Mouse (Mus musculus) limb, embryonic 14.5 days (tissue): ENCODE data around the gene Ubap2l. TPM values are rescaled to one million over a fixed set of nuclear protein-coding genes. Genes with fewer than 3 reads are reported as not detected.

Experiments
- ATAC-seq: fragments of 200-750 bp; cut with Nextera tagmentation; 2 replicates; pipeline ENCODE4 v1.8.0; 2017; ENCODE audit warnings: low read depth, moderate number of reproducible peaks, moderate TSS enrichment; ENCODE audit not compliant: low FRiP score
- DNase-seq: peaks from one replicate; pipeline ENCODE4 v3.0.0-alpha.2; 2015; ENCODE audit warnings: low spot score
- H3K27ac ChIP-seq: fragments of 300-500 bp; sonication (generic); replicated peaks from 2 replicates; pipeline ENCODE4 v1.5.1; 2014; ENCODE audit warnings: low read depth, mild to moderate bottlenecking, low read length, moderate library complexity, mixed read lengths
- H3K27me3 ChIP-seq: fragments of 300-500 bp; sonication (generic); 2 replicates; pipeline ENCODE4 v1.6.1; 2014; ENCODE audit warnings: low read length, mixed read lengths; ENCODE audit not compliant: control insufficient read depth, insufficient read depth
- H3K36me3 ChIP-seq: fragments of 300-500 bp; sonication (generic); 2 replicates; pipeline ENCODE4 v1.6.1; 2014; ENCODE audit warnings: mild to moderate bottlenecking, low read length, moderate library complexity, mixed read lengths; ENCODE audit not compliant: control insufficient read depth, insufficient read depth
- H3K4me1 ChIP-seq: fragments of 300-500 bp; sonication (generic); 2 replicates; pipeline ENCODE4 v1.6.1; 2014; ENCODE audit warnings: antibody characterized with exemption, low read length, mixed read lengths; ENCODE audit not compliant: control insufficient read depth, insufficient read depth
- H3K4me2 ChIP-seq: fragments of 300-500 bp; sonication (generic); replicated peaks from 2 replicates; pipeline ENCODE4 v1.6.1; 2014; ENCODE audit warnings: low read depth, mild to moderate bottlenecking, low read length, moderate library complexity; ENCODE audit not compliant: severe bottlenecking
- H3K4me3 ChIP-seq: fragments of 300-500 bp; sonication (generic); replicated peaks from 2 replicates; pipeline ENCODE4 v1.5.1; 2014; ENCODE audit warnings: low read length
- H3K9ac ChIP-seq: fragments of 300-500 bp; sonication (generic); 2 replicates; pipeline ENCODE4 v1.6.1; 2014; ENCODE audit warnings: mild to moderate bottlenecking, low read depth, low read length, moderate library complexity; ENCODE audit not compliant: severe bottlenecking
- H3K9me3 ChIP-seq: fragments of 300-500 bp; sonication (generic); 2 replicates; pipeline ENCODE4 v1.6.1; 2016; ENCODE audit warnings: low read length; ENCODE audit not compliant: control insufficient read depth
- POLR2A ChIP-seq: fragments of 200-500 bp; IDR thresholded peaks from 2 replicates; pipeline ENCODE4 v1.8.0; 2012; ENCODE audit warnings: inconsistent platforms, mild to moderate bottlenecking, moderate library complexity, borderline replicate concordance; ENCODE audit not compliant: insufficient read depth, insufficient read length; ENCODE audit errors: extremely low read depth
- WGBS: fragments of 180-500 bp; shearing (Covaris S2); extraction: QIAGEN DNeasy Blood & Tissue Kit; methylation state at CpG from one replicate; pipeline ENCODE4 v1.1.7; 2014; 5-methylcytosine and 5-hydroxymethylcytosine counted together
- polyA plus RNA-seq, 2 experiments: library from polyadenylated mRNA; depleted of rRNA in 1 of 2; stranded (reverse) in 1 of 2; unstranded in 1 of 2; fragments of >200 nt; fragmentation: Nextera tagmentation in 1 of 2; extraction: Ambion mirVana in 1 of 2; gene quantifications; 2 replicates each; pipeline versions ENCODE4 v1.2.1 to v1.2.3; 2012 to 2014

Ubap2l gene
- polyA plus RNA-seq, 2 experiments: 205 to 214 TPM

DNA sequence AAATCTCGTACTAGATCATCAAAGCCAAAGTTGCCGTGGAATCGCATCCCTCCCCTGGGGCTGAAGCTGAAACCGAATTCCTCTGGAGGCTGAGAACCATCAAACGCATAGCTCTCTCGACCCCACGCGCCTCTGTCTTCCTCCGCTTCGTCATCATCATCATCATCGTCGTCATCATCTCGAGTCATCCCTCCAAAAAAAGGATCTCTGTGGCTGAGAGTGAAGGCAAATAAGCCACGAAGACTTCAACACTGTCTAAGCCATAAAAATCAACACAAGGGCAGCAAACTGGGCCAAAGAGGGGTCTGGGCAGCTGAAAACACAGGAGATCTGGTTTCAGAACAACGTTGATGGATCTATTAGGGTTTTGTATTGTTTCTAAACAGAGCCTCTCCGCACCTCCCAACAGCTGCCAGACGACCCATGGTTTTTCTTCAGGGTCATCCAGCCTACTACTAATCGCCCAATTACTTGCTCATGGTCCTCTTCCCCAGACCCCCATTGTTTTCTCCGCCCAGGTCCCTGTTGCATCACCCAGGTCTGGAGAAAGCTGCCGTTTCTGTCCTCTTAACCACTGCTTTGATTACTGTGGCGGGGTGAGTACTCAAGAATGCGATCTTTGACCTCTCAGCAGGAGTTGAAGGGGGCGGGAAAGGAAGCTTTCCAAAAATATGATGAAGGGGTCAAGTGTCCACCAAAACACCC is 54.5 kb downstream of the Ubap2l start:
- DNase-seq: no peak

GRCm38 (mm10) chr3:89994807-89995515 is 57.5 kb downstream of the Ubap2l start:
- Histone ChIP-seq H3K4me2 (no peak overlapping the region), H3K27me3 (no peaks in the 10 kb centered on the region), H3K4me1 (peaks cover 11% of the 10 kb centered on the region), H3K9me3 (no peaks in the 10 kb centered on the region), H3K9ac (no peak overlapping the region), H3K36me3 (peaks cover 29% of the 10 kb centered on the region), H3K27ac (no peak overlapping the region), H3K4me3 (no peak overlapping the region)
- ATAC-seq (no peak), DNase-seq (no peak)
- TF ChIP-seq POLR2A: no peak
- WGBS: 91% methylated on average over 5 of the region's 5 CpGs

More for the DNA sequence above, 54.5 kb downstream of the Ubap2l start:
- WGBS: 3% methylated on average over 20 of the region's 23 CpGs
- Histone ChIP-seq H3K27ac (peak overlapping the region; percentile 94), H3K4me1 (peaks cover 12% of the 10 kb centered on the region), H3K9me3 (no peaks in the 10 kb centered on the region), H3K36me3 (peaks cover 56% of the 10 kb centered on the region), H3K4me2 (peak overlapping the region; percentile 82), H3K27me3 (no peaks in the 10 kb centered on the region), H3K9ac (peak overlapping the region; percentile 78), H3K4me3 (peak overlapping the region; percentile 79)
- TF ChIP-seq POLR2A: 0 out of 2 replicates have a peak, but pooled peaks have one; percentile 5
- no peak; the same call in 1 of the 2 replicates for ATAC-seq

DNA sequence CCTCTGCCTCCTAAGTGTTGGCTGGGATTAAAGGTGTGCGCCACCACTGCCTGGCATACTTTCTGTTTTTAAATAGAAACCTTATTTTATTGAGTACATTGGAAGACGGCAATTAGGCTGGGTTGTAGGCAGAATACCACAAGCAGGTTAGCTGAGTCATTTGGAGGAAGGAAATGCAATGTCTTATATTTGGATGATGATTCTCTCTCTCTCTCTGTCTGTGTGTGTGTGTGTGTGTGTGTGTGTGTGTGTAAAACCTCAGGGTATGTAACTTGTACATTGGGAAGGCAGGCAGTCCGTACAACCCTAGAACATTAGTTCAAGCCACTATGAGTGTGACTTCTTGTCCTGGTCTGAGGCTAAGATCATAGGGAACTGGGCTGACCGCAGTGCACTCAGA is 64.6 kb downstream of the Ubap2l start:
- 0 out of 2 replicates have a peak, but pooled peaks cover 3% of the 10 kb centered on the region for H3K36me3 ChIP-seq
- no peak overlapping the region for H3K27ac ChIP-seq
- no peak overlapping the region for H3K4me3 ChIP-seq
- no peak for ATAC-seq
- no peaks in the 10 kb centered on the region for H3K27me3 ChIP-seq
- no peak overlapping the region for H3K9ac ChIP-seq
- whole genome bisulfite sequencing: 87% methylated on average over 4 of the region's 4 CpGs
- no peak for TF ChIP-seq POLR2A
- H3K4me1 ChIP-seq: no peaks in the 10 kb centered on the region
- DNase-seq: no peak
- no peaks in the 10 kb centered on the region for H3K9me3 ChIP-seq
- no peak overlapping the region for H3K4me2 ChIP-seq

- H3K27ac ChIP-seq: no peak overlapping the region
- H3K27me3 ChIP-seq: no peaks in the 10 kb centered on the region
- H3K36me3 ChIP-seq: 0 out of 2 replicates have a peak, but pooled peaks cover 1% of the 10 kb centered on the region
- TF ChIP-seq POLR2A: no peak
- no peak overlapping the region for H3K9ac ChIP-seq
- ATAC-seq (no peak), DNase-seq (no peak)
- H3K4me1 ChIP-seq: no peaks in the 10 kb centered on the region
- no peak overlapping the region for H3K4me3 ChIP-seq
- 60% methylated on average over 3 of the region's 3 CpGs for WGBS
- no peaks in the 10 kb centered on the region for H3K9me3 ChIP-seq
- no peak overlapping the region for H3K4me2 ChIP-seq
Measured at GRCm38 (mm10) chr3:89987211-89987610, 65.2 kb downstream of the Ubap2l start.

- no peak for DNase-seq
- TF ChIP-seq POLR2A: no peak
- no peak overlapping the region for H3K4me3 ChIP-seq
- H3K27me3 ChIP-seq: no peaks in the 10 kb centered on the region
- no peak overlapping the region for H3K4me2 ChIP-seq
- no peaks in the 10 kb centered on the region for H3K9me3 ChIP-seq
- H3K4me1 ChIP-seq: no peaks in the 10 kb centered on the region
- 78% methylated on average over 5 of the region's 5 CpGs for WGBS
- no peak overlapping the region for H3K27ac ChIP-seq
- H3K9ac ChIP-seq: no peak overlapping the region
- H3K36me3 ChIP-seq: no peaks in the 10 kb centered on the region
- no peak for ATAC-seq
Measured at GRCm38 (mm10) chr3:89982426-89982825, 70.0 kb downstream of the Ubap2l start.
